ENCODE assay signal across 7 mouse cellular contexts in the genomic region with DNA sequence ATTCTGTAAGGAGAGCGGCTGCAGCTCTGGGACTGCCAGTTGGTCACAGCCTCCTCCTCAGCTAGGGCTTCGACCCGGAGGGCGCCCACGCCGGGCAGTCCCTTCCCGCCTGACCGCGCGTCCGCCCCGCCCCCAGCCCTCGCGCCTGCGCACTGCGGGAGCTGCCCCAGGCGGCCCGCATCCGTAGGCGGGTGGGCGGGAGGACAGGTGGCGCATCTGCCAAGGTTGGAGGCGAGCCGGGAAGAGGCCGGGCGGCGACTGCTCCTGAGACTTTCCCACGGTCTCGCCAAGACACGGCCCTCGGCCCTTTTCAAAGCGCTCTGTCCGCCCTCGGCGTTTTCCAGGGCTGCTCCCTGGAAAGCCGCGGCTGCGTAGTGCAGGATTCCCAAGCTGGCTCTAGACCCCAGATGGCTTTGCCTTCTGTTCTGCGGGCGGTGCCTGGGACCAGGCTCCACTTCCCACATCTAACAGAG. TPM values are rescaled to one million over a fixed set of nuclear protein-coding genes. Genes with fewer than 3 reads are reported as not detected.
DNase-seq lines count a peak whose midpoint lies in the region; ATAC-seq lines count a peak whose summit lies in the region.

Gene Gm960 (minus strand): TSS at position 464 of the 473 bp plus-strand sequence.

- ATAC-seq in midbrain, embryonic 12.5 days (ENCODE audit: low FRiP score, low read depth): peak; percentile 78

- DNase-seq in adrenal gland, adult 8-10 months: peak; percentile 28
- peak; percentile 67 to 87 for DNase-seq in cerebellum, postnatal 4 days (ENCODE audit: low spot score in 2 of 2)
- peak; percentile 78 for DNase-seq in gastrocnemius, postnatal 14 days
- peak; percentile 62 for DNase-seq in induced T-regulatory cell, adult 2 months (ENCODE audit: low read depth)
- DNase-seq in left cerebral cortex, postnatal 36 days (ENCODE audit: low spot score in 2 of 2): peak; percentile 85 to 91
- DNase-seq in skeletal muscle tissue, adult 2 months (ENCODE audit: low read depth, low spot score): peak; percentile 29

- H3K27ac ChIP-seq in midbrain, embryonic 12.5 days (replicated peaks): peak within 1 kb of the TSS; percentile 60

- peak within 1 kb of the TSS; percentile 75 for H3K4me2 ChIP-seq in midbrain, embryonic 12.5 days (replicated peaks)

- H3K27me3 ChIP-seq in midbrain, embryonic 12.5 days: peaks cover 54% of the 10 kb centered on the region

- WGBS in midbrain, embryonic 12.5 days: under 1% methylated on average over 40 of the region's 40 CpGs

- H3K4me1 ChIP-seq in midbrain, embryonic 12.5 days: peaks cover 6% of the 10 kb centered on the region; the same call in 1 of the 2 replicates

- H3K36me3 ChIP-seq in midbrain, embryonic 12.5 days: no peaks in the 10 kb centered on the region

- H3K9ac ChIP-seq in midbrain, embryonic 12.5 days (replicated peaks): peak within 1 kb of the TSS; percentile 70

- intact Hi-C loops in gastrocnemius, postnatal 14 days (cut with DNase I; ENCODE audit: low total_unique reads): no loop called here
- intact Hi-C loops in left cerebral cortex, postnatal 36 days (cut with DNase I): loop anchor here (1.0 to 5.0 kb wide), 2 partner anchors 13 to 51 kb away; partner anchors contain the start of gene Sptbn2

- H3K9me3 ChIP-seq in midbrain, embryonic 12.5 days: no peaks in the 10 kb centered on the region

- peak within 1 kb of the TSS; percentile 59 for H3K4me3 ChIP-seq in midbrain, embryonic 12.5 days

RNA-seq across cellular contexts. Expression of gene Gm960, which starts in this region (rescaled TPM):
- total RNA-seq in adrenal gland, adult 8-10 months (2022): 1 to 10 TPM in 1 of 4 experiments, under 1 TPM in 2, not detected in 1; 0.67 to 1.0 (median 0.94) TPM
- total RNA-seq in gastrocnemius, postnatal 14 days (2021): under 1 TPM; 0.12 to 0.71 TPM
- 1 to 10 TPM; 1.4 to 2.3 TPM for total RNA-seq in left cerebral cortex, postnatal 36 days (2021)
- polyA plus RNA-seq in midbrain, embryonic 12.5 days (2016; fragmentation: Nextera tagmentation; extraction: Ambion mirVana): 4.4 and 6.5 TPM in 2 replicates

Comparison
In these comparisons a context has a peak if more than half of its experiments do, and no peak if none do; other contexts are left out.
1. Peak in every context shown above with its lines: DNase-seq, ATAC-seq, H3K4me3 ChIP-seq and H3K27ac ChIP-seq.
2. Peak in DNase-seq in gastrocnemius, postnatal 14 days; RNA of the gene not detected or under 1 TPM.
3. DNase-seq: peak in every context shown above with its lines; median percentile 88 in left cerebral cortex, postnatal 36 days; 78 in gastrocnemius, postnatal 14 days; 77 in cerebellum, postnatal 4 days; 62 in induced T-regulatory cell, adult 2 months; 29 in skeletal muscle tissue, adult 2 months; 28 in adrenal gland, adult 8-10 months.